Mouse (Mus musculus): ENCODE data around the gene Itgb1bp1. TPM values are rescaled to one million over a fixed set of nuclear protein-coding genes. Genes with fewer than 3 reads are reported as not detected.

Gene Itgb1bp1
- total RNA-seq, 1 experiment = 24.3 TPM

GRCm38 (mm10) chr12:21261521-21261920, 24.6 kb downstream of the Itgb1bp1 start:
- Histone ChIP-seq H3K27ac (ENCODE audit: insufficient read depth, low read depth, low read length, poor library complexity, severe bottlenecking) (no peak overlapping the region), H3K9me3 (ENCODE audit: control insufficient read depth, insufficient read depth, low read depth, low read length) (no peaks in the 10 kb centered on the region), H3K36me3 (ENCODE audit: control insufficient read depth, insufficient read depth, low read length, poor library complexity, severe bottlenecking) (peaks cover 3% of the 10 kb centered on the region; the same call in 1 of the 2 replicates), H3K4me1 (ENCODE audit: control insufficient read depth in 2 of 2, insufficient read depth in 2 of 2, low read length in 2 of 2, poor library complexity in 1 of 2) (peaks cover 0 to 13% of the 10 kb centered on the region in 2 experiments; a peak in 2 of 4 replicates), H3K4me3 (ENCODE audit: insufficient read depth in 1 of 2, low read depth in 1 of 2, low read length in 2 of 2, poor library complexity in 1 of 2, severe bottlenecking in 1 of 2) (no peak overlapping the region), H3K9ac (ENCODE audit: insufficient read depth, low read depth, low read length, poor library complexity, severe bottlenecking) (no peak overlapping the region)
- in situ Hi-C loops (cut with MboI; ENCODE audit: low sequenced_read_pairs in 2 of 2, unreplicated experiment in 2 of 2) = loop anchor here in 1 of 2 experiments (25.0 kb wide), 1 partner anchor 174 kb away; no protein-coding TSS in a partner anchor
- TF ChIP-seq ZC3H11A (IDR thresholded peaks at IDR 0.05; ENCODE audit: borderline replicate concordance, low read depth, low read length) (no peak), ZNF384 (IDR thresholded peaks at IDR 0.05; ENCODE audit: low read depth, low read length) (no peak), CHD2 (IDR thresholded peaks at IDR 0.05; ENCODE audit: low read depth, low read length) (no peak), HCFC1 (IDR thresholded peaks at IDR 0.05; ENCODE audit: borderline replicate concordance, insufficient read depth, low read length) (no peak), MAFK (IDR thresholded peaks at IDR 0.05; ENCODE audit: insufficient read depth, low read depth, low read length) (no peak)
- no peak for DNase-seq (ENCODE audit: low read depth, low spot score)

GRCm38 (mm10) chr12:21260494-21261256, 25.4 kb downstream of the Itgb1bp1 start:
- in situ Hi-C loops (cut with MboI; ENCODE audit: low sequenced_read_pairs in 2 of 2, unreplicated experiment in 2 of 2) = loop anchor here in 1 of 2 experiments (25.0 kb wide), 1 partner anchor 173 kb away; no protein-coding TSS in a partner anchor
- H3K9me3 ChIP-seq (ENCODE audit: control insufficient read depth, insufficient read depth, low read depth, low read length) = no peaks in the 10 kb centered on the region
- H3K4me3 ChIP-seq (ENCODE audit: insufficient read depth in 1 of 2, low read depth in 1 of 2, low read length in 2 of 2, poor library complexity in 1 of 2, severe bottlenecking in 1 of 2) = no peak overlapping the region
- no peaks in the 10 kb centered on the region; the same call in 1 of the 2 replicates for H3K36me3 ChIP-seq (ENCODE audit: control insufficient read depth, insufficient read depth, low read length, poor library complexity, severe bottlenecking)
- no peak overlapping the region for H3K27ac ChIP-seq (ENCODE audit: insufficient read depth, low read depth, low read length, poor library complexity, severe bottlenecking)
- peaks cover 0 to 7% of the 10 kb centered on the region in 2 experiments; a peak in 2 of 4 replicates for H3K4me1 ChIP-seq (ENCODE audit: control insufficient read depth in 2 of 2, insufficient read depth in 2 of 2, low read length in 2 of 2, poor library complexity in 1 of 2)
- no peak for TF ChIP-seq HCFC1 (IDR thresholded peaks at IDR 0.05; ENCODE audit: borderline replicate concordance, insufficient read depth, low read length)
- no peak for TF ChIP-seq ZNF384 (IDR thresholded peaks at IDR 0.05; ENCODE audit: low read depth, low read length)
- no peak for TF ChIP-seq MAFK (IDR thresholded peaks at IDR 0.05; ENCODE audit: insufficient read depth, low read depth, low read length)
- no peak for TF ChIP-seq CHD2 (IDR thresholded peaks at IDR 0.05; ENCODE audit: low read depth, low read length)
- no peak for TF ChIP-seq ZC3H11A (IDR thresholded peaks at IDR 0.05; ENCODE audit: borderline replicate concordance, low read depth, low read length)
- no peak for DNase-seq (ENCODE audit: low read depth, low spot score)
- H3K9ac ChIP-seq (ENCODE audit: insufficient read depth, low read depth, low read length, poor library complexity, severe bottlenecking) = no peak overlapping the region

- Histone ChIP-seq H3K4me3 (ENCODE audit: insufficient read depth in 1 of 2, low read depth in 1 of 2, low read length in 2 of 2, poor library complexity in 1 of 2, severe bottlenecking in 1 of 2) (no peak overlapping the region), H3K9me3 (ENCODE audit: control insufficient read depth, insufficient read depth, low read depth, low read length) (no peaks in the 10 kb centered on the region), H3K4me1 (ENCODE audit: control insufficient read depth in 2 of 2, insufficient read depth in 2 of 2, low read length in 2 of 2, poor library complexity in 1 of 2) (no peaks in the 10 kb centered on the region), H3K36me3 (ENCODE audit: control insufficient read depth, insufficient read depth, low read length, poor library complexity, severe bottlenecking) (peaks cover 2% of the 10 kb centered on the region; the same call in 1 of the 2 replicates), H3K9ac (ENCODE audit: insufficient read depth, low read depth, low read length, poor library complexity, severe bottlenecking) (no peak overlapping the region), H3K27ac (ENCODE audit: insufficient read depth, low read depth, low read length, poor library complexity, severe bottlenecking) (no peak overlapping the region)
- TF ChIP-seq HCFC1 (IDR thresholded peaks at IDR 0.05; ENCODE audit: borderline replicate concordance, insufficient read depth, low read length) (no peak), CHD2 (IDR thresholded peaks at IDR 0.05; ENCODE audit: low read depth, low read length) (no peak), ZC3H11A (IDR thresholded peaks at IDR 0.05; ENCODE audit: borderline replicate concordance, low read depth, low read length) (no peak), ZNF384 (IDR thresholded peaks at IDR 0.05; ENCODE audit: low read depth, low read length) (no peak), MAFK (IDR thresholded peaks at IDR 0.05; ENCODE audit: insufficient read depth, low read depth, low read length) (no peak)
- in situ Hi-C loops (cut with MboI; ENCODE audit: low sequenced_read_pairs in 2 of 2, unreplicated experiment in 2 of 2) = no loop called here
- DNase-seq (ENCODE audit: low read depth, low spot score) = no peak
Measured at GRCm38 (mm10) chr12:21247711-21248392, 38.2 kb downstream of the Itgb1bp1 start.

- no peak for TF ChIP-seq ZNF384 (IDR thresholded peaks at IDR 0.05; ENCODE audit: low read depth, low read length)
- TF ChIP-seq HCFC1 (IDR thresholded peaks at IDR 0.05; ENCODE audit: borderline replicate concordance, insufficient read depth, low read length) = no peak
- no peak for TF ChIP-seq ZC3H11A (IDR thresholded peaks at IDR 0.05; ENCODE audit: borderline replicate concordance, low read depth, low read length)
- no peak for TF ChIP-seq MAFK (IDR thresholded peaks at IDR 0.05; ENCODE audit: insufficient read depth, low read depth, low read length)
- no peak for TF ChIP-seq CHD2 (IDR thresholded peaks at IDR 0.05; ENCODE audit: low read depth, low read length)
- Histone ChIP-seq H3K9ac (ENCODE audit: insufficient read depth, low read depth, low read length, poor library complexity, severe bottlenecking) (no peak overlapping the region), H3K27ac (ENCODE audit: insufficient read depth, low read depth, low read length, poor library complexity, severe bottlenecking) (no peak overlapping the region), H3K9me3 (ENCODE audit: control insufficient read depth, insufficient read depth, low read depth, low read length) (no peaks in the 10 kb centered on the region), H3K36me3 (ENCODE audit: control insufficient read depth, insufficient read depth, low read length, poor library complexity, severe bottlenecking) (no peaks in the 10 kb centered on the region), H3K4me1 (ENCODE audit: control insufficient read depth in 2 of 2, insufficient read depth in 2 of 2, low read length in 2 of 2, poor library complexity in 1 of 2) (no peaks in the 10 kb centered on the region), H3K4me3 (ENCODE audit: insufficient read depth in 1 of 2, low read depth in 1 of 2, low read length in 2 of 2, poor library complexity in 1 of 2, severe bottlenecking in 1 of 2) (no peak overlapping the region)
- in situ Hi-C loops (cut with MboI; ENCODE audit: low sequenced_read_pairs in 2 of 2, unreplicated experiment in 2 of 2) = no loop called here
- no peak for DNase-seq (ENCODE audit: low read depth, low spot score)
Measured at GRCm38 (mm10) chr12:21244375-21244960, 41.6 kb downstream of the Itgb1bp1 start.
